Mouse (Mus musculus): Measurements from ENCODE around the gene Zfp536. TPM values are rescaled to one million over a fixed set of nuclear protein-coding genes. Genes with fewer than 3 reads are reported as not detected.
A peak's percentile ranks its signal among the peaks of the same experiment; 100 is the strongest.

Zfp536 gene
- polyA plus RNA-seq, 1 experiment from 2014 or later: 3.2 TPM

DNA sequence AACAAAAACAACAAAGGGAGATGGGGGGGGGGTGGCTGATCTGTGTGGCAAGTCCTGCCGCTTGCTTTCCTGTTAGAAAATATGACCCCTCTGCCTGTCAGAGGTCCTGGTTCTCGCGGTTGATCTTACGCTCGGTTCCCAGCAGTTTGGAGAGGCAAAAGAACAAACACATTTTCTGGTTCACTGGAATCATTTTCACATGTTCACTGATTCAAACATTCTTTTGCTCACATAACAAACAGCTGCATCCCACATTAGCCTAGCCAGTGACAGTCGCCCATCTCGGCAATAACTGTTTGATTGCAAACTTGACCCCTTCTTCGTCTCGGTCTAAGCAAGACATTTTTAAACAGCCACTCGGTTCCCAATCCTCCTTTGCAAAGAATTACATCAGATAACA lies 208.8 kb downstream of the Zfp536 start:
- Histone ChIP-seq H3K27ac (ENCODE audit: low read length) (no peak overlapping the region), H3K9ac (replicated peaks; ENCODE audit: low read depth) (no peak overlapping the region), H3K4me1 (ENCODE audit: insufficient read depth, low read depth, low read length) (peaks cover 3% of the 10 kb centered on the region; the same call in 1 of the 2 replicates), H3K27me3 (replicated peaks; ENCODE audit: insufficient read depth, low read length) (no peaks in the 10 kb centered on the region), H3K4me2 (replicated peaks; ENCODE audit: low read depth, low read length) (no peak overlapping the region), H3K9me3 (ENCODE audit: low read length) (no peaks in the 10 kb centered on the region), H3K4me3 (ENCODE audit: low read depth, low read length) (no peak overlapping the region), H3K36me3 (ENCODE audit: insufficient read depth, low read length) (no peaks in the 10 kb centered on the region)
- no peak for TF ChIP-seq CTCF (IDR thresholded peaks at IDR 0.05)
- no peak for TF ChIP-seq EP300 (IDR thresholded peaks at IDR 0.05)
- WGBS: 28% methylated on average over 10 of the region's 10 CpGs
- DNase-seq (ENCODE audit: low spot score): peak; percentile 25
- ATAC-seq: no peak

DNA sequence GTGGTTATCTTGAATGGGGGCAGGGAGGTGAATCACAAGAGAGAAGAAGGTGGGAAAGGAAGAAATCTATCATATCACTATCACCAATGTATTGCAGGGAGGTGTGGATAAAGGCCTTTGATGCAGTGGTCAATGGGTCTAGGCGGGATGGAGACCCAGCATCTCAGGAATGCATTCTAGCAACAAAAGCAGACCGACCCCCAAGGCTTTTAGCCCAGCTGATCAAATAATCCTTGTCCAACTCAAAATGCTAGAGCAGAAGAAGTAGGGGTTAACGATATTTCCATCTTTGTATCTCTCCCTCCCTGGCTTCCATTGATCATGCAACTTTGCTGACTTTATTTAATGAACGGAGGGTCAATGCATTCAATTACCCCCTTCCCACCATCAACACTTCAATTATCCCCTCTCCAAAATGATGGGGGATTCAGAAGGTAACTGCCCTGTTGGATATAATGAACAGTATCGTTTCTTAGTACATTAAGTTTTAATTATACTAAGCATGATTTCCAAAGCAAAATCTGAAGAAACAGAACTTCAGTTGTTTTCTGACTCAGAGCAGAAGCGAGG lies 209.5 kb downstream of the Zfp536 start:
- H3K4me1 ChIP-seq (ENCODE audit: insufficient read depth, low read depth, low read length): peaks cover 3% of the 10 kb centered on the region; the same call in 1 of the 2 replicates
- DNase-seq (ENCODE audit: low spot score) (no peak), ATAC-seq (no peak)
- no peaks in the 10 kb centered on the region for H3K36me3 ChIP-seq (ENCODE audit: insufficient read depth, low read length)
- TF ChIP-seq EP300 (IDR thresholded peaks at IDR 0.05) (no peak), CTCF (IDR thresholded peaks at IDR 0.05) (no peak)
- H3K27me3 ChIP-seq (replicated peaks; ENCODE audit: insufficient read depth, low read length): no peaks in the 10 kb centered on the region
- 66% methylated on average over 6 of the region's 6 CpGs for WGBS
- H3K9me3 ChIP-seq (ENCODE audit: low read length): no peaks in the 10 kb centered on the region
- H3K9ac ChIP-seq (replicated peaks; ENCODE audit: low read depth): no peak overlapping the region
- no peak overlapping the region for H3K27ac ChIP-seq (ENCODE audit: low read length)
- no peak overlapping the region for H3K4me2 ChIP-seq (replicated peaks; ENCODE audit: low read depth, low read length)
- no peak overlapping the region for H3K4me3 ChIP-seq (ENCODE audit: low read depth, low read length)

DNA sequence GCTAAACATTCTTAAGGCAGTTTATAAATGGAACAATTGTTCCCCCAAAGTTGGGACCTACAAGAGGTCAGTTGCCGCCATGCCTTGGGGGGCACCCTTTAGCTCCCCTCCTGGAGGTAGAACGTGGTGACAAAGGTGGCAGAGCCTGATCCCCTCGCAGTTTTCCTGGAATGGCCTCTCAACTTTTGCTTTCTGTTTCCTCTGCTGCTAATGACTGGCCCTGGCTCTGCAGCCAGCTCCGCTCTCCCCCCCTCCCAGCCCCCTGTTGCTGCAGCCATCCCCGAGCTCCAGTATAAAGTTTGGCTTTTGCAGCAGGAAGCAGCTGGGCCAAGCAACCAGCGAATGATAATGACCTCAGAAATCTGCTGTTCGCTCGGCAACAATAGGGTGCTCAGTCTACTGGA lies 210.3 kb downstream of the Zfp536 start:
- 7% methylated on average over 8 of the region's 8 CpGs for WGBS
- Histone ChIP-seq H3K4me3 (ENCODE audit: low read depth, low read length) (peak overlapping the region; percentile 41), H3K27me3 (replicated peaks; ENCODE audit: insufficient read depth, low read length) (no peaks in the 10 kb centered on the region), H3K9me3 (ENCODE audit: low read length) (no peaks in the 10 kb centered on the region), H3K9ac (replicated peaks; ENCODE audit: low read depth) (no peak overlapping the region; the same call in 1 of the 2 replicates), H3K36me3 (ENCODE audit: insufficient read depth, low read length) (no peaks in the 10 kb centered on the region), H3K27ac (ENCODE audit: low read length) (peak overlapping the region; percentile 72), H3K4me2 (replicated peaks; ENCODE audit: low read depth, low read length) (peak overlapping the region; percentile 58), H3K4me1 (ENCODE audit: insufficient read depth, low read depth, low read length) (peaks cover 3% of the 10 kb centered on the region; the same call in 1 of the 2 replicates)
- TF ChIP-seq EP300 (IDR thresholded peaks at IDR 0.05) (no peak), CTCF (IDR thresholded peaks at IDR 0.05) (no peak)
- ATAC-seq (peak; percentile 79), DNase-seq (ENCODE audit: low spot score) (peak; percentile 78)

DNA sequence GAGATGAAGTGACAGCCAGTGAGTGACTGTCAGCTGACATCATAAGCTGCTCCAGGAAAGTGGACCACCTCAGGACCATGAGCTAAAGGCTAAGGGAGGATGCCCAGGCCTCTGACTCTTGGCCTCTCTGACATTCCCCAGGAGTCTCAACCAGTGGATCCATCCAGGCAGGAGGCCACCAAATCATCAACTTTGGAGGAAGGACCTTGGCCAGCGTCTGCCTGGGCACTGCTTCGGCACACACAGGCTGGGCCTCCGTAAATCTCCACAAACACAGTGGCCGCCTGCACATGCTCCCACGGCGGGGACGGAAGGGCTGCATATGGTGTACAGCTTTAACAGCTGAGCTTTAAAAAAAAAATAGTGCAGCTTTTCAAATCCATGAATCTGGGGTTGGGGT lies 210.9 kb downstream of the Zfp536 start:
- H3K9ac ChIP-seq (replicated peaks; ENCODE audit: low read depth): no peak overlapping the region; the same call in 1 of the 2 replicates
- no peak for ATAC-seq
- H3K27ac ChIP-seq (ENCODE audit: low read length): peak overlapping the region; percentile 72; the same call in 1 of the 2 replicates
- no peaks in the 10 kb centered on the region for H3K36me3 ChIP-seq (ENCODE audit: insufficient read depth, low read length)
- TF ChIP-seq CTCF (IDR thresholded peaks at IDR 0.05) (no peak), EP300 (IDR thresholded peaks at IDR 0.05) (no peak)
- no peaks in the 10 kb centered on the region for H3K9me3 ChIP-seq (ENCODE audit: low read length)
- H3K4me3 ChIP-seq (ENCODE audit: low read depth, low read length): peak overlapping the region; percentile 41
- H3K4me2 ChIP-seq (replicated peaks; ENCODE audit: low read depth, low read length): peak overlapping the region; percentile 58
- H3K4me1 ChIP-seq (ENCODE audit: insufficient read depth, low read depth, low read length): peaks cover 3% of the 10 kb centered on the region; the same call in 1 of the 2 replicates
- 53% methylated on average over 7 of the region's 7 CpGs for WGBS
- no peaks in the 10 kb centered on the region for H3K27me3 ChIP-seq (replicated peaks; ENCODE audit: insufficient read depth, low read length)
- no peak for DNase-seq (ENCODE audit: low spot score)

DNA sequence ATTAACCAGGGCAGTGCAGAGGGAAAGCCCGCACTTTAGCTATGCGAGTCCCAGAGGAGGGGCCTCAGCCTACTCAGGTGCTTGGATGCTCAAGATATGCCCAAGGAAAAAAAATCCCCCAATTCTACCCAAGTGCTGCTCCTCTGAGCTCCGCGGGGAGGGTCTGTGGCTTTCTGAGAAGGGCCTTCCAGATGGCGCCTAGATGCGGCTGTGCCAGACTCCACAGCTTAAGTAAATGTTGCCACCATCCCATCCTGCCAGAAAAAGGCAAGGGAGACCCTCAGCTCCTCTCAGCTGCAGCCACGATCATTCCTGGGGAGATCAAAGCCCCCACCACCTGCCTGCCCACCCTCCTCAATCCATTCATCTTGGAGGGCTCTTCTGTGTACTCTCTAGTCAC lies 212.9 kb downstream of the Zfp536 start:
- Histone ChIP-seq H3K9ac (replicated peaks; ENCODE audit: low read depth) (no peak overlapping the region), H3K4me1 (ENCODE audit: insufficient read depth, low read depth, low read length) (peaks cover 3% of the 10 kb centered on the region; the same call in 1 of the 2 replicates), H3K36me3 (ENCODE audit: insufficient read depth, low read length) (no peaks in the 10 kb centered on the region), H3K4me3 (ENCODE audit: low read depth, low read length) (no peak overlapping the region), H3K27ac (ENCODE audit: low read length) (no peak overlapping the region), H3K4me2 (replicated peaks; ENCODE audit: low read depth, low read length) (no peak overlapping the region), H3K27me3 (replicated peaks; ENCODE audit: insufficient read depth, low read length) (no peaks in the 10 kb centered on the region), H3K9me3 (ENCODE audit: low read length) (no peaks in the 10 kb centered on the region)
- ATAC-seq (no peak), DNase-seq (ENCODE audit: low spot score) (no peak)
- no peak for TF ChIP-seq EP300 (IDR thresholded peaks at IDR 0.05)
- TF ChIP-seq CTCF (IDR thresholded peaks at IDR 0.05): no peak
- WGBS: 64% methylated on average over 7 of the region's 7 CpGs

DNA sequence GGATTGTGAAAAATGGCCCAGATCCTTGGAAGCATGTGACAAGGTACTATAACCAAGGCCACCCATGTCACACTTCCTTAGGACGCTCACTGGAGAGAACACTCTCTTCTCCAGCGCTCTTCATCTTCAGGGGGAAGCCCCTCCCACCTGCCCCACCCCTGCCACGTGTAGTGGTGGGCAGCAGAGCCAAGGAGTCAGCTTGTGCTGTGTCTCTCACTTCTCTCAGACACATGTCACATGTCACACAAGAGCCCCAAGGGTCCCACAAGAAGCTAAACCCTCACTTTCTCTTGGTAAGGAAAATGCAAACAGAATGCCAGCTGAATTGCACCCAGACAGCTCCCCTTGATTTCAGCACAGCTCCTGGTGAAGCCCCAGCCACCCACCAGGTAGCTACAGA lies 213.6 kb downstream of the Zfp536 start:
- ATAC-seq: no peak
- Histone ChIP-seq H3K4me3 (ENCODE audit: low read depth, low read length) (no peak overlapping the region), H3K27me3 (replicated peaks; ENCODE audit: insufficient read depth, low read length) (no peaks in the 10 kb centered on the region), H3K36me3 (ENCODE audit: insufficient read depth, low read length) (no peaks in the 10 kb centered on the region), H3K9ac (replicated peaks; ENCODE audit: low read depth) (no peak overlapping the region), H3K9me3 (ENCODE audit: low read length) (no peaks in the 10 kb centered on the region), H3K4me2 (replicated peaks; ENCODE audit: low read depth, low read length) (no peak overlapping the region), H3K27ac (ENCODE audit: low read length) (no peak overlapping the region), H3K4me1 (ENCODE audit: insufficient read depth, low read depth, low read length) (peaks cover 3% of the 10 kb centered on the region; the same call in 1 of the 2 replicates)
- TF ChIP-seq CTCF (IDR thresholded peaks at IDR 0.05): no peak
- no peak for TF ChIP-seq EP300 (IDR thresholded peaks at IDR 0.05)
- 41% methylated on average over 3 of the region's 3 CpGs for WGBS
- DNase-seq (ENCODE audit: low spot score): no peak

Measured in lung, postnatal 0 days (tissue).